Mouse (Mus musculus) heart, embryonic 11.5 days (tissue): Measurements from ENCODE around the gene Dnmt3c. TPM values are rescaled to one million over a fixed set of nuclear protein-coding genes. Genes with fewer than 3 reads are reported as not detected.

Source experiments
- ATAC-seq: fragments of 200-750 bp; cut with Nextera tagmentation; replicated peaks from 2 replicates; pipeline ENCODE4 v1.8.0; 2017; ENCODE audit warnings: moderate library complexity; ENCODE audit not compliant: insufficient number of reproducible peaks, low FRiP score, low TSS enrichment
- H3K27ac ChIP-seq: fragments of 300-500 bp; sonication (generic); 2 replicates; pipeline ENCODE4 v1.5.1; 2014; ENCODE audit warnings: mild to moderate bottlenecking, low read depth, low read length
- H3K27me3 ChIP-seq: fragments of 300-500 bp; sonication (generic); 2 replicates; pipeline ENCODE4 v1.6.1; 2014; ENCODE audit warnings: mild to moderate bottlenecking, low read length, mixed read lengths; ENCODE audit not compliant: control insufficient read depth, insufficient read depth
- H3K36me3 ChIP-seq: fragments of 300-500 bp; sonication (generic); 2 replicates; pipeline ENCODE4 v1.6.1; 2014; ENCODE audit warnings: mild to moderate bottlenecking, low read length, moderate library complexity, mixed read lengths; ENCODE audit not compliant: control insufficient read depth, insufficient read depth
- H3K4me1 ChIP-seq: fragments of 300-500 bp; sonication (generic); 2 replicates; pipeline ENCODE4 v1.6.1; 2014; ENCODE audit warnings: low read length; ENCODE audit not compliant: control insufficient read depth, insufficient read depth
- H3K4me2 ChIP-seq: fragments of 300-500 bp; sonication (generic); 2 replicates; pipeline ENCODE4 v1.6.1; 2014; ENCODE audit warnings: mild to moderate bottlenecking, moderate library complexity
- H3K4me3 ChIP-seq: fragments of 300-500 bp; sonication (generic); 2 replicates; pipeline ENCODE4 v1.5.1; 2014; ENCODE audit warnings: low read depth, low read length
- H3K9ac ChIP-seq: fragments of 300-500 bp; sonication (generic); 2 replicates; pipeline ENCODE4 v1.6.1; 2014; ENCODE audit warnings: mild to moderate bottlenecking, low read depth, low read length, moderate library complexity
- H3K9me3 ChIP-seq: fragments of 300-500 bp; sonication (generic); replicated peaks from 2 replicates; pipeline ENCODE4 v1.6.1; 2016; ENCODE audit warnings: low read length; ENCODE audit not compliant: control insufficient read depth
- WGBS: fragments of 180-500 bp; shearing (Covaris S2); extraction: QIAGEN DNeasy Blood & Tissue Kit; methylation state at CpG from one replicate; pipeline ENCODE4 v1.1.7; 2014; ENCODE audit not compliant: insufficient replicate concordance; 5-methylcytosine and 5-hydroxymethylcytosine counted together
- polyA plus RNA-seq: library from polyadenylated mRNA; unstranded; fragments of >200 nt; fragmentation: Nextera tagmentation; extraction: Ambion mirVana; gene quantifications from 2 replicates; pipeline ENCODE4 v1.2.1, GENCODE M21; 2014

Dnmt3c gene
- polyA plus RNA-seq, 1 experiment from 2014 or later = not detected

DNA sequence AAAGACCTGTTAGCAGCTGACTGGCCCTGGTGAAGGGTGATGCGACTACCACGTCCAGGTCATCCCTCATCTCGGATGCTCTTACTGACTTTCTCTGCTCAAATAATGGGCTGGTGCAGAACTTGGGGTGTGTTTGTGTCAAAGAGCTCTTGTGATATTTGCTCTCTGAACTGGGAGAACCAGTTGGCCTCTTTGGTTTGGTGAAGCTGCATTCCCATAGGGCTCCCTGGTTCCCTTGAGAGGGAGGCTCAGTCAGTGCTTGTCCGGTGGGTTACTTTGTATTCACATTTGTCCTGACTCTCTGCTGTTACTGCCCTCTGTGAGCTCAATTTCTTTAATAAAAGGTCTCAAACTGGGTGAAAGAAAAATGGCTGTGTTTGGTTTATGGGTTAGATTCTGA lies 76.5 kb downstream of the Dnmt3c start:
- ATAC-seq = no peak
- H3K36me3 ChIP-seq = peaks cover 4% of the 10 kb centered on the region; the same call in 1 of the 2 replicates
- no peak overlapping the region for H3K4me2 ChIP-seq
- H3K4me3 ChIP-seq = no peak overlapping the region
- no peaks in the 10 kb centered on the region for H3K27me3 ChIP-seq
- H3K4me1 ChIP-seq = no peaks in the 10 kb centered on the region
- no peaks in the 10 kb centered on the region for H3K9me3 ChIP-seq
- 91% methylated on average over 4 of the region's 4 CpGs for WGBS
- no peak overlapping the region for H3K27ac ChIP-seq
- no peak overlapping the region for H3K9ac ChIP-seq

GRCm38 (mm10) chr2:153775472-153775871 lies 79.0 kb downstream of the Dnmt3c start:
- no peaks in the 10 kb centered on the region for H3K27me3 ChIP-seq
- H3K36me3 ChIP-seq = peaks cover 4% of the 10 kb centered on the region; the same call in 1 of the 2 replicates
- H3K9ac ChIP-seq = no peak overlapping the region
- 90% methylated on average over 4 of the region's 4 CpGs for WGBS
- H3K4me3 ChIP-seq = no peak overlapping the region
- H3K27ac ChIP-seq = no peak overlapping the region
- ATAC-seq = no peak
- no peaks in the 10 kb centered on the region for H3K9me3 ChIP-seq
- peaks cover 9% of the 10 kb centered on the region; the same call in 1 of the 2 replicates for H3K4me1 ChIP-seq
- H3K4me2 ChIP-seq = no peak overlapping the region

- 12% methylated on average over 24 of the region's 24 CpGs for WGBS
- Histone ChIP-seq H3K4me3 (peak overlapping the region; percentile 38), H3K9me3 (no peaks in the 10 kb centered on the region), H3K36me3 (no peaks in the 10 kb centered on the region), H3K9ac (peak overlapping the region; percentile 58), H3K27ac (0 out of 2 replicates have a peak overlapping the region, but pooled peaks have one; percentile 10), H3K4me1 (peaks cover 9% of the 10 kb centered on the region; the same call in 1 of the 2 replicates), H3K4me2 (peak overlapping the region; percentile 85), H3K27me3 (no peaks in the 10 kb centered on the region)
- peak; percentile 81 for ATAC-seq
Observed at GRCm38 (mm10) chr2:153778638-153779362, 82.3 kb downstream of the Dnmt3c start.

Other genes with a start within 250 kb of the Dnmt3c start
- gene 4930404H24Rik, start 203.9 kb upstream of the Dnmt3c start, polyA plus RNA-seq = not detected in 2 replicates
- gene Nol4l, start 166.7 kb upstream of the Dnmt3c start, polyA plus RNA-seq = 16.0 and 16.7 TPM in 2 replicates
- gene Commd7, start 63.9 kb upstream of the Dnmt3c start, polyA plus RNA-seq = 53.6 and 61.3 TPM in 2 replicates
- 7.3 and 8.4 TPM in 2 replicates for gene Dnmt3b, start 47.2 kb upstream of the Dnmt3c start, polyA plus RNA-seq
- 271 and 300 TPM in 2 replicates for gene Mapre1, start 44.6 kb downstream of the Dnmt3c start, polyA plus RNA-seq
- 0.06 TPM in 1 of 2 replicates, not detected in the other for gene Efcab8, start 83.3 kb downstream of the Dnmt3c start, polyA plus RNA-seq
- not detected in 2 replicates for gene Sun5, start 174.4 kb downstream of the Dnmt3c start, polyA plus RNA-seq
- gene Bpifb2, start 178.4 kb downstream of the Dnmt3c start, polyA plus RNA-seq = not detected in 2 replicates
- gene Bpifb6, start 203.7 kb downstream of the Dnmt3c start, polyA plus RNA-seq = not detected in 2 replicates
- not detected in 2 replicates for gene Bpifb3, start 221.6 kb downstream of the Dnmt3c start, polyA plus RNA-seq
- not detected in 2 replicates for gene Bpifb4, start 241.6 kb downstream of the Dnmt3c start, polyA plus RNA-seq